Mouse (Mus musculus): ENCODE measurements at regions not wholly inside any gene's neighbourhood (a gene's known extent, or its start where the extent isn't known, plus 50 kb on each side); places are given as distances from the start of the nearest gene placed in this dataset.

DNA sequence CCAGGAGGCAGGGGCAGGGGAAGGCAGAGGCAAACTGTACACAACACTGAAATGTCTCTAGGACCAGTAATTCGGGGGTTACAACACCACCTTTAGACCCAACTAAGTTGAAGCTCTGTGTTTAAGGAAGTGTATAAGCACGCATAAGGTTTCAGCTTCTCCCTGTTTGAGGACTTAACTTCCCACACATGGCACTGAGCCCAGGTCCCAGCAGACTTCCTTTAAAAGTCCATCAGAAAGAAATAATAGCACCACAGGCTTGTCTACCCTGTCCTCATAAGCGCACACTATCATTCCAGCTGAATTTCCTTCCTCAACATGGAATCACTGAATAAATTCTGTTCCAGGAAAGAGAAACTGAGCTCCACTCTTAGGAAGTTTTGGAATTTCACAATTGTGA, 80.9 kb downstream of the Alg10b start:
- no peak for TF ChIP-seq POLR2AphosphoS2 (IDR thresholded peaks at IDR 0.05; ENCODE audit: insufficient read length, low read depth)
- no peak for TF ChIP-seq USF1 (IDR thresholded peaks at IDR 0.05; ENCODE audit: low read depth)
- TF ChIP-seq MAX (IDR thresholded peaks at IDR 0.05; ENCODE audit: low read depth) = no peak
- TF ChIP-seq POLR2A (IDR thresholded peaks at IDR 0.05; ENCODE audit: insufficient read length, low read depth) = no peak
- TF ChIP-seq REST (IDR thresholded peaks at IDR 0.05; ENCODE audit: insufficient read depth, insufficient read length) = no peak

All from myocyte (in vitro differentiated cells).